Mouse (Mus musculus): ENCODE measurements around the gene Hist1h2br.
"Not testable (repeated sequence)": the region's sequence is repeated elsewhere in the genome, so short reads cannot be mapped to it uniquely, and the experiment has no call there.

- not testable (repeated sequence) for TF ChIP-seq CTCF, EP300 (IDR thresholded peaks at IDR 0.05; ENCODE audit: low read depth)
These were observed 36.4 kb upstream of the Hist1h2br start for GRCm38 (mm10) chr13:21797163-21797562.

Data from liver, postnatal 0 days (tissue).